Mouse (Mus musculus): ENCODE data around the gene Dcakd.

DNA sequence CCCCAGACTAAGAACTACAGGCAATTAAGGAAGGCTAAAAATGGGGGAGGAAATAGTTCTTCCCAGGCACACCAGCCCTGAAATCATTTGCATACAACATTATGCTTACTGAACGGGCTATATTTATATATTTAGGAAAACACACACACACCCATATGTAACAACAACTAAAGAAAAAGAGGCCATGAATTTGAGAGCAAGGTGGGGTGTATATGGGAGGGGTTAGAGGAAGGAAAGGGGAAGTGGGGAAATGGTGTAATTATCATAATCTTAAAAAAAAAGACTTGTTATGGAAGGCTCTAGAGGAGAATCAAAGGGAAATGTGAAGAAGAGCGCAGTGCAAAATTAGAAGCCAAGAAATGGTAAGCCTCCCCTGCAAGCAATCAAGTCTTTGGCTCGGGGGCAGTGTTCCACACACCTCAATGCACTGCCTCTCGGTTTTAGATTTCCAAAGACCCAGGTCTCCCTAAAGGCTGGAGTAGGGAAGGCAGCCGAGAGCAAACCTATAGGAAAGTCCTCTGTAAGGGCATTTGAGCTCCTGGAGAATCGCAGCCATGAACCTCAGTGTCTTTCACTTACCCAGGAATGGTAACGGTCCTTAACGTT lies 460 bp downstream of the Dcakd start:
- TF ChIP-seq MAFK (IDR thresholded peaks at IDR 0.05; ENCODE audit: insufficient read depth, low read depth, low read length) (no peak), ZNF384 (IDR thresholded peaks at IDR 0.05; ENCODE audit: low read depth, low read length) (no peak), ZC3H11A (IDR thresholded peaks at IDR 0.05; ENCODE audit: borderline replicate concordance, low read depth, low read length) (no peak)

All from ES-E14 (cell line).